In the genomic region with DNA sequence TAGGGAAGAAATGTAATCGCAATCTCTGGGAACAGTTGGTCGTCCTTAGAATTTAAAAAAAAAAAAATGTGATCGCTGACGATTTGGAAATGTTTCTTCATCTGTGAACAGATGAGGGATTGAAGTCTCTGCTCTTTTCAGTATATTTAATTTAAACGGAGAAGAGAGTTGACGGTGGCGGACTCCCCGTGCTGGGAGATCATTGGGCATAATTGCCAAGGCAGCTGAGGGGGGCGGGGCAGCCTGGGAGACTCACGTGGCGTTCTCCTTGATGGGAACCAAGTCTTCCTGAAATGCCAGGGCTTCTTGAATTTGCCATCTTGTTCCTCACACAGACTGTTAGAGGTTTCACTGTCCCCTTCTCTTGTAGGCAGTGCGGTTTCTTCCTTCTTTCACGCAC, we compare ENCODE assay signal across 11 mouse cellular contexts.
A peak's percentile ranks its signal among the peaks of the same experiment; 100 is the strongest.
DNase-seq lines count a peak whose midpoint lies in the region; ATAC-seq and TF ChIP-seq lines count a peak whose summit lies in the region.
"Had no signal": no experiment of that assay in that cellular context is flagged by ENCODE, and none has a peak within 500 bp of the region (broad histone marks: within the 10 kb centered on the region; RNA-seq: fewer than 3 reads in every experiment).

No protein-coding gene starts in this region.

- peak; percentile 31 to 41 for DNase-seq in layer of hippocampus, postnatal 10 days (ENCODE audit: low spot score in 2 of 2)
- no peak for DNase-seq in layer of hippocampus, adult 2 months (ENCODE audit: low spot score in 2 of 2)
- DNase-seq in testis, postnatal 10 days (ENCODE audit: low spot score), result peak; percentile 64
- no peak for DNase-seq in testis, postnatal 14 days (ENCODE audit: low spot score)
- no peak for DNase-seq in heart, postnatal 14 days
- no peak for DNase-seq in ovary, adult 18-20 months (ENCODE audit: low spot score)
- DNase-seq: cerebellum, adult 11-12 months; liver, embryonic 13.5 days; lung, postnatal 36 days had no signal

- intact Hi-C loops in heart, postnatal 14 days (cut with DNase I), result no loop called here

- peaks cover 11% of the 10 kb centered on the region for H3K4me1 ChIP-seq in hindbrain, embryonic 15.5 days (replicated peaks)
- H3K4me1 ChIP-seq: liver, embryonic 13.5 days had no signal

- no peaks in the 10 kb centered on the region for H3K27me3 ChIP-seq in hindbrain, embryonic 15.5 days
- H3K27me3 ChIP-seq: CH12.LX; liver, embryonic 13.5 days had no signal

- no peaks in the 10 kb centered on the region for H3K36me3 ChIP-seq in hindbrain, embryonic 15.5 days
- H3K36me3 ChIP-seq: liver, embryonic 13.5 days had no signal

- no peak overlapping the region for H3K9ac ChIP-seq in hindbrain, embryonic 15.5 days
- H3K9ac ChIP-seq: liver, embryonic 13.5 days had no signal

- 45% methylated on average over 13 of the region's 13 CpGs for WGBS in hindbrain, embryonic 15.5 days

- TF ChIP-seq CTCF in layer of hippocampus, adult 2 months (conservative IDR thresholded peaks at IDR 0.05), result no peak

- no peak overlapping the region for H3K27ac ChIP-seq in layer of hippocampus, adult 2 months
- H3K27ac ChIP-seq in hindbrain, embryonic 15.5 days (replicated peaks), result peak overlapping the region; percentile 48
- H3K27ac ChIP-seq: liver, embryonic 13.5 days had no signal

- ATAC-seq in hindbrain, embryonic 15.5 days (ENCODE audit: low FRiP score, low read depth), result no peak

- peak overlapping the region; percentile 41 for H3K4me2 ChIP-seq in hindbrain, embryonic 15.5 days
- H3K4me2 ChIP-seq: liver, embryonic 13.5 days had no signal

- no peak overlapping the region for H3K4me3 ChIP-seq in layer of hippocampus, adult 2 months
- no peak overlapping the region for H3K4me3 ChIP-seq in hindbrain, embryonic 15.5 days
- H3K4me3 ChIP-seq: liver, embryonic 13.5 days had no signal

- no peaks in the 10 kb centered on the region for H3K9me3 ChIP-seq in hindbrain, embryonic 15.5 days
- H3K9me3 ChIP-seq: liver, embryonic 13.5 days had no signal

Comparison
In these comparisons a context has a peak if more than half of its experiments do, and no peak if none do; other contexts are left out.
1. DNase-seq: peak in layer of hippocampus, postnatal 10 days (2 of 2) and testis, postnatal 10 days (single experiment); none in layer of hippocampus, adult 2 months (0 of 2), testis, postnatal 14 days (single experiment), heart, postnatal 14 days (0 of 2) and ovary, adult 18-20 months (single experiment).